Comparison of ENCODE assay signal across 8 mouse cellular contexts in genomic region chr7:127512231-127513015, GRCm38 (mm10). TPM values are rescaled to one million over a fixed set of nuclear protein-coding genes. Genes with fewer than 3 reads are reported as not detected.
DNase-seq lines count a peak whose midpoint lies in the region; ATAC-seq and TF ChIP-seq lines count a peak whose summit lies in the region.

No protein-coding gene starts in this region.

- H3K9me3 ChIP-seq in forebrain, embryonic 13.5 days (replicated peaks), result no peaks in the 10 kb centered on the region
- H3K9me3 ChIP-seq in liver, embryonic 16.5 days (replicated peaks; ENCODE audit: control insufficient read depth, low read length), result no peaks in the 10 kb centered on the region
- no peaks in the 10 kb centered on the region for H3K9me3 ChIP-seq in neural tube, embryonic 12.5 days
- no peaks in the 10 kb centered on the region for H3K9me3 ChIP-seq in stomach, postnatal 0 days (ENCODE audit: control insufficient read depth, low read length)

- DNase-seq in ES-CJ7 (ENCODE audit: low read depth, low spot score), result peak; percentile 92
- DNase-seq in heart, postnatal 10 days, result peak; percentile 93 to 94
- DNase-seq in large intestine, adult 2 months (ENCODE audit: low read depth, low spot score), result peak; percentile 69
- DNase-seq in stomach, postnatal 0 days (ENCODE audit: low spot score), result peak; percentile 96

- H3K27me3 ChIP-seq in forebrain, embryonic 13.5 days, result no peaks in the 10 kb centered on the region
- no peaks in the 10 kb centered on the region for H3K27me3 ChIP-seq in liver, embryonic 16.5 days (ENCODE audit: control insufficient read depth, insufficient read depth, low read depth, low read length)
- no peaks in the 10 kb centered on the region for H3K27me3 ChIP-seq in neural tube, embryonic 12.5 days (replicated peaks)
- H3K27me3 ChIP-seq in stomach, postnatal 0 days (ENCODE audit: control insufficient read depth, insufficient read depth, low read length), result no peaks in the 10 kb centered on the region

- peak overlapping the region; percentile 79 for H3K4me3 ChIP-seq in forebrain, embryonic 13.5 days
- peak overlapping the region; percentile 98 for H3K4me3 ChIP-seq in liver, embryonic 16.5 days (ENCODE audit: low read depth, low read length)
- H3K4me3 ChIP-seq in neural tube, embryonic 12.5 days, result peak overlapping the region; percentile 76
- H3K4me3 ChIP-seq in stomach, postnatal 0 days (ENCODE audit: low read depth, low read length), result peak overlapping the region; percentile 72

- ATAC-seq in cerebellum, adult (ENCODE audit: insufficient number of reproducible peaks, low FRiP score, low TSS enrichment), result peak; percentile 78
- peak; percentile 79 for ATAC-seq in forebrain, embryonic 13.5 days
- ATAC-seq in liver, embryonic 16.5 days (ENCODE audit: low read depth), result peak; percentile 80
- ATAC-seq in neural tube, embryonic 12.5 days (ENCODE audit: low FRiP score, low read depth), result peak; percentile 86
- peak; percentile 85 for ATAC-seq in stomach, postnatal 0 days (ENCODE audit: low FRiP score, low TSS enrichment)

- H3K27ac ChIP-seq in forebrain, embryonic 13.5 days, result peak overlapping the region; percentile 98
- peak overlapping the region; percentile 99 for H3K27ac ChIP-seq in liver, embryonic 16.5 days (ENCODE audit: low read length)
- peak overlapping the region; percentile 92 for H3K27ac ChIP-seq in neural tube, embryonic 12.5 days
- H3K27ac ChIP-seq in stomach, postnatal 0 days (replicated peaks), result peak overlapping the region; percentile 98

- H3K4me1 ChIP-seq in forebrain, embryonic 13.5 days, result peaks cover 19% of the 10 kb centered on the region
- H3K4me1 ChIP-seq in liver, embryonic 16.5 days (ENCODE audit: control insufficient read depth, low read depth, low read length), result peaks cover 20% of the 10 kb centered on the region
- peaks cover 18% of the 10 kb centered on the region for H3K4me1 ChIP-seq in neural tube, embryonic 12.5 days
- H3K4me1 ChIP-seq in stomach, postnatal 0 days (replicated peaks; ENCODE audit: control insufficient read depth, insufficient read depth), result no peaks in the 10 kb centered on the region

- TF ChIP-seq CTCF in stomach, postnatal 0 days (IDR thresholded peaks at IDR 0.05; ENCODE audit: low read depth), result no peak; the same call in none of the 2 replicates

- peaks cover 29% of the 10 kb centered on the region for H3K36me3 ChIP-seq in forebrain, embryonic 13.5 days (ENCODE audit: poor library complexity, severe bottlenecking)
- peaks cover 17% of the 10 kb centered on the region for H3K36me3 ChIP-seq in liver, embryonic 16.5 days (ENCODE audit: control insufficient read depth, insufficient read depth)
- H3K36me3 ChIP-seq in neural tube, embryonic 12.5 days, result peaks cover 20% of the 10 kb centered on the region
- peaks cover 4% of the 10 kb centered on the region; the same call in 1 of the 2 replicates for H3K36me3 ChIP-seq in stomach, postnatal 0 days (ENCODE audit: control insufficient read depth, insufficient read depth, low read length)

- H3K4me2 ChIP-seq in forebrain, embryonic 13.5 days, result peak overlapping the region; percentile 65
- peak overlapping the region; percentile 83 for H3K4me2 ChIP-seq in liver, embryonic 16.5 days (ENCODE audit: low read depth, low read length)
- H3K4me2 ChIP-seq in neural tube, embryonic 12.5 days (replicated peaks), result peak overlapping the region; percentile 72
- H3K4me2 ChIP-seq in stomach, postnatal 0 days (replicated peaks; ENCODE audit: low read depth), result peak overlapping the region; percentile 64

- under 1% methylated on average over 78 of the region's 93 CpGs for WGBS in forebrain, embryonic 13.5 days
- under 1% methylated on average over 90 of the region's 93 CpGs for WGBS in large intestine, adult 2 months
- 0% methylated on average over 72 of the region's 93 CpGs for WGBS in liver, embryonic 16.5 days (ENCODE audit: insufficient replicate concordance)
- under 1% methylated on average over 74 of the region's 93 CpGs for WGBS in neural tube, embryonic 12.5 days
- under 1% methylated on average over 44 of the region's 93 CpGs for WGBS in stomach, postnatal 0 days

- peak; percentile 91 for TF ChIP-seq EP300 in stomach, postnatal 0 days (optimal IDR thresholded peaks at IDR 0.05)

- intact Hi-C loops in heart, postnatal 10 days (cut with DNase I), result no loop called here

- peak overlapping the region; percentile 89 for H3K9ac ChIP-seq in forebrain, embryonic 13.5 days
- H3K9ac ChIP-seq in liver, embryonic 16.5 days (ENCODE audit: low read depth, low read length), result peak overlapping the region; percentile 92
- H3K9ac ChIP-seq in neural tube, embryonic 12.5 days, result peak overlapping the region; percentile 88
- H3K9ac ChIP-seq in stomach, postnatal 0 days (ENCODE audit: low read length), result peak overlapping the region; percentile 90

RNA-seq across cellular contexts. Expression of gene Srcap, which starts 0.6 kb away (rescaled TPM):
- polyA plus RNA-seq in forebrain, embryonic 13.5 days (2015; fragmentation: Nextera tagmentation; extraction: Ambion mirVana), result 50.3 and 55.2 TPM in 2 replicates
- total RNA-seq in heart, postnatal 10 days (2021), result 10 to 100 TPM; 67.8 to 74.8 TPM
- polyA plus RNA-seq in large intestine, adult 2 months (2012; rRNA removed), result 6.7 and 14.4 TPM in 2 replicates
- polyA plus RNA-seq in liver, embryonic 16.5 days (2015; fragmentation: Nextera tagmentation; extraction: Ambion mirVana), result 12.2 and 13.6 TPM in 2 replicates
- 72.9 and 79.9 TPM in 2 replicates for polyA plus RNA-seq in neural tube, embryonic 12.5 days (2016; fragmentation: Nextera tagmentation; extraction: Ambion mirVana)
- polyA plus RNA-seq in stomach, postnatal 0 days (2015; fragmentation: Nextera tagmentation; extraction: Ambion mirVana), result 13.0 TPM in 2 replicates

RNA-seq across cellular contexts. Expression of gene Gm42715, which starts 7.0 kb away (rescaled TPM):
- polyA plus RNA-seq in forebrain, embryonic 13.5 days (2015; fragmentation: Nextera tagmentation; extraction: Ambion mirVana), result 19.5 and 21.2 TPM in 2 replicates
- 10 to 100 TPM; 14.1 to 14.3 TPM for total RNA-seq in heart, postnatal 10 days (2021)
- polyA plus RNA-seq in large intestine, adult 2 months (2012; rRNA removed), result 12.6 and 14.7 TPM in 2 replicates
- polyA plus RNA-seq in liver, embryonic 16.5 days (2015; fragmentation: Nextera tagmentation; extraction: Ambion mirVana), result 5.1 and 5.5 TPM in 2 replicates
- polyA plus RNA-seq in neural tube, embryonic 12.5 days (2016; fragmentation: Nextera tagmentation; extraction: Ambion mirVana), result 14.3 and 15.0 TPM in 2 replicates
- polyA plus RNA-seq in stomach, postnatal 0 days (2015; fragmentation: Nextera tagmentation; extraction: Ambion mirVana), result 6.1 and 6.4 TPM in 2 replicates

RNA-seq across cellular contexts. Expression of gene Fbrs, which starts 33.4 kb away (rescaled TPM):
- 11.2 and 11.9 TPM in 2 replicates for polyA plus RNA-seq in forebrain, embryonic 13.5 days (2015; fragmentation: Nextera tagmentation; extraction: Ambion mirVana)
- 10 to 100 TPM; 41.6 to 42.1 TPM for total RNA-seq in heart, postnatal 10 days (2021)
- 21.0 and 26.6 TPM in 2 replicates for polyA plus RNA-seq in large intestine, adult 2 months (2012; rRNA removed)
- 4.0 and 4.9 TPM in 2 replicates for polyA plus RNA-seq in liver, embryonic 16.5 days (2015; fragmentation: Nextera tagmentation; extraction: Ambion mirVana)
- 13.1 and 16.9 TPM in 2 replicates for polyA plus RNA-seq in neural tube, embryonic 12.5 days (2016; fragmentation: Nextera tagmentation; extraction: Ambion mirVana)
- 8.7 and 9.3 TPM in 2 replicates for polyA plus RNA-seq in stomach, postnatal 0 days (2015; fragmentation: Nextera tagmentation; extraction: Ambion mirVana)

RNA-seq across cellular contexts. Expression of gene Tmem265, which starts 48.8 kb away (rescaled TPM):
- polyA plus RNA-seq in forebrain, embryonic 13.5 days (2015; fragmentation: Nextera tagmentation; extraction: Ambion mirVana), result 5.0 and 5.7 TPM in 2 replicates
- total RNA-seq in heart, postnatal 10 days (2021), result not detected
- 2.7 and 3.5 TPM in 2 replicates for polyA plus RNA-seq in large intestine, adult 2 months (2012; rRNA removed)
- polyA plus RNA-seq in liver, embryonic 16.5 days (2015; fragmentation: Nextera tagmentation; extraction: Ambion mirVana), result 2.9 and 4.3 TPM in 2 replicates
- polyA plus RNA-seq in neural tube, embryonic 12.5 days (2016; fragmentation: Nextera tagmentation; extraction: Ambion mirVana), result 4.1 and 6.1 TPM in 2 replicates
- 22.7 and 24.3 TPM in 2 replicates for polyA plus RNA-seq in stomach, postnatal 0 days (2015; fragmentation: Nextera tagmentation; extraction: Ambion mirVana)

RNA-seq across cellular contexts. Expression of gene Prr14, which starts 53.0 kb away (rescaled TPM):
- polyA plus RNA-seq in forebrain, embryonic 13.5 days (2015; fragmentation: Nextera tagmentation; extraction: Ambion mirVana), result 49.6 and 51.0 TPM in 2 replicates
- total RNA-seq in heart, postnatal 10 days (2021), result 10 to 100 TPM; 27.1 to 27.4 TPM
- polyA plus RNA-seq in large intestine, adult 2 months (2012; rRNA removed), result 59.8 and 93.6 TPM in 2 replicates
- 18.6 and 22.8 TPM in 2 replicates for polyA plus RNA-seq in liver, embryonic 16.5 days (2015; fragmentation: Nextera tagmentation; extraction: Ambion mirVana)
- 56.1 and 63.5 TPM in 2 replicates for polyA plus RNA-seq in neural tube, embryonic 12.5 days (2016; fragmentation: Nextera tagmentation; extraction: Ambion mirVana)
- 30.4 and 36.5 TPM in 2 replicates for polyA plus RNA-seq in stomach, postnatal 0 days (2015; fragmentation: Nextera tagmentation; extraction: Ambion mirVana)

Comparison
In these comparisons a context has a peak if more than half of its experiments do, and no peak if none do; other contexts are left out.
1. Peak in every context shown above with its lines: DNase-seq, ATAC-seq, H3K4me3 ChIP-seq and H3K27ac ChIP-seq.